Mouse (Mus musculus) thymus, postnatal 0 days (tissue): ENCODE data around the gene Anapc13. TPM values are rescaled to one million over a fixed set of nuclear protein-coding genes. Genes with fewer than 3 reads are reported as not detected.

ENCODE experiments used
- DNase-seq: peaks from one replicate; pipeline ENCODE4 v3.0.0-alpha.2; 2015; ENCODE audit warnings: low spot score
- polyA plus RNA-seq: library from polyadenylated mRNA; unstranded; fragments of >200 nt; fragmentation: Nextera tagmentation; extraction: Ambion mirVana; gene quantifications from 2 replicates; pipeline ENCODE4 v1.2.1, GENCODE M21; 2015

The Anapc13 gene
- polyA plus RNA-seq, 1 experiment from 2014 or later, result 181 TPM

- no peak for DNase-seq
These were observed 49.8 kb downstream of the Anapc13 start for GRCm38 (mm10) chr9:102675922-102676321.

- DNase-seq, result no peak
These were observed 55.4 kb downstream of the Anapc13 start for GRCm38 (mm10) chr9:102681470-102681869.

Other genes with a start within 250 kb of the Anapc13 start
- gene Ky, start 120.5 kb upstream of the Anapc13 start, polyA plus RNA-seq, result 0.10 and 0.12 TPM in 2 replicates
- 51.7 and 53.3 TPM in 2 replicates for gene Cep63, start 238 bp downstream of the Anapc13 start, polyA plus RNA-seq
- gene Amotl2, start 90.4 kb downstream of the Anapc13 start, polyA plus RNA-seq, result 4.9 and 6.4 TPM in 2 replicates
- 4.6 and 7.1 TPM in 2 replicates for gene Ryk, start 208.6 kb downstream of the Anapc13 start, polyA plus RNA-seq